Mouse (Mus musculus) midbrain, embryonic 16.5 days (tissue): ENCODE measurements around the gene Pgm2l1. TPM values are rescaled to one million over a fixed set of nuclear protein-coding genes. Genes with fewer than 3 reads are reported as not detected.

Experiments
- polyA plus RNA-seq: library from polyadenylated mRNA; unstranded; fragments of >200 nt; fragmentation: Nextera tagmentation; extraction: Ambion mirVana; gene quantifications from 2 replicates; pipeline ENCODE4 v1.2.1, GENCODE M21; 2015

Gene Pgm2l1
- polyA plus RNA-seq, 1 experiment from 2014 or later: 39.4 TPM

Other genes starting within 250 kb of the Pgm2l1 start
- 4.3 and 4.4 TPM in 2 replicates for gene Rnf169, start 246.9 kb upstream of the Pgm2l1 start, polyA plus RNA-seq
- 0.12 and 0.48 TPM in 2 replicates for gene Chrdl2, start 221.2 kb upstream of the Pgm2l1 start, polyA plus RNA-seq
- 51.6 and 55.7 TPM in 2 replicates for gene Pold3, start 105.8 kb upstream of the Pgm2l1 start, polyA plus RNA-seq
- gene Lipt2, start 68.1 kb upstream of the Pgm2l1 start, polyA plus RNA-seq: 15.4 and 18.2 TPM in 2 replicates
- 0.56 and 0.79 TPM in 2 replicates for gene Kcne3, start 50.9 kb upstream of the Pgm2l1 start, polyA plus RNA-seq
- 6.3 and 6.9 TPM in 2 replicates for gene P4ha3, start 58.1 kb downstream of the Pgm2l1 start, polyA plus RNA-seq
- gene C2cd3, start 144.8 kb downstream of the Pgm2l1 start, polyA plus RNA-seq: 16.7 and 19.5 TPM in 2 replicates
- 160 and 170 TPM in 2 replicates for gene Ppme1, start 144.9 kb downstream of the Pgm2l1 start, polyA plus RNA-seq
- gene Ucp3, start 245.6 kb downstream of the Pgm2l1 start, polyA plus RNA-seq: not detected in 2 replicates